Mouse (Mus musculus) A20 (cell line): ENCODE results near the gene Cnot3.
A peak's percentile ranks its signal among the peaks of the same experiment; 100 is the strongest.
"Not testable (repeated sequence)": the region's sequence is repeated elsewhere in the genome, so short reads cannot be mapped to it uniquely, and the experiment has no call there.

ENCODE experiments used
- DNase-seq: peaks from one replicate; pipeline ENCODE4 v3.0.0-alpha.2; 2011; ENCODE audit warnings: low read depth, low spot score

The Cnot3 gene

GRCm38 (mm10) chr7:3698471-3698870 is 53.4 kb downstream of the Cnot3 start:
- DNase-seq, result no peak

DNA sequence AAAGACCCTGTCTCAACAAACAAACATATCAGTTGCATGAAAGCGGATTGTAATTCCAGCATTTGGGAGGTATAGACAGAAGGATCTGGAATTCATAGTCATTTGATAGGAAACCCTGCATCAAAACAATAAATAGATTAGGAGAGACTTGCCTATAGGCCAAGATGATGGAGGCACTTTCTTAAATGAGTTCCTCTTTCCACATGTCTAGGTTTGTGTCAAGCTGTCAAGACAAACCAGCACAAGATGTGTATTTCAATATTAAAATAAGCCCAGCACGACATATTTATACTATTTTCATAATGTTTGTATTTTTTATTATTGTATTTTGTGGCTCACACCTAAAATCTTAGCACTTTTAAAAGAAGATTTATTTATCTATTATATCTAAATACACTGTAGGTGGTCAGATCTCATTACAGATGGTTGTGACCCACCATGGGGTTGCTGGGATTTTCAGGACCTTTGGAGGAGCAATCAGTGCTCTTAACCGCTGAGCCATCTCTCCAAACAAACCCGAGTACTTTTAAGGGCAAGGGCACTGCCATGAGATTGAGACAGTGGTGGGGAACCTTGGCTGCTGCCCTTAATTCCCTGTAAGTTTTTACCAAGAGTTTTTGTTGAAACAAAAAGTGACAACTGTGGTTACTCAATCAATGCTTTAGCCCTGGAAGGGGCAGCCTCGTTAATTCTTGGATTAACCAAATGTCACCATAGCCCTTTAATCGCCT is 58.2 kb downstream of the Cnot3 start:
- peak; percentile 49 for DNase-seq

- peak; percentile 96 for DNase-seq
Observed at GRCm38 (mm10) chr7:3703879-3704441, 58.9 kb downstream of the Cnot3 start, which contains the start of gene Rps9. Rps9 (plus strand) TSS chr7:3703993.

GRCm38 (mm10) chr7:3704475-3704874 is 59.4 kb downstream of the Cnot3 start:
- no peak for DNase-seq

DNA sequence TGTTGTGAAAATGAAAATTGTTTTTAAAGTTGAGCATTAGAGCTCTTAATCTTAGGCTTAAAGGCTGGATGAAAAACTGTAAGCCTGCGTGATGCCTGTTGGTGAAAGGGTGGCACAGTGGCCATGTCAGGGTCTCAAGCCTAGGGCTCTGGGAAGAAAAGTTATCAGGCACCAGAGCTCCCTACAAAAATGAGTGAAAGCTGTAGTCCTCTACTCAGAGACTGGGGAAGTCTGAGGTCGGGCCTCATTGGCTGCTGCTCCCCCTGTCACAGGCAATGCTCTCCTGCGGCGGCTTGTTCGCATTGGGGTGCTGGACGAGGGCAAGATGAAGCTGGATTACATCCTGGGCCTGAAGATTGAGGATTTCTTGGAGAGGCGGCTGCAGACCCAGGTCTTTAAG is 60.4 kb downstream of the Cnot3 start:
- not testable (repeated sequence) for DNase-seq

GRCm38 (mm10) chr7:3705911-3706310 is 60.8 kb downstream of the Cnot3 start:
- no peak for DNase-seq

DNA sequence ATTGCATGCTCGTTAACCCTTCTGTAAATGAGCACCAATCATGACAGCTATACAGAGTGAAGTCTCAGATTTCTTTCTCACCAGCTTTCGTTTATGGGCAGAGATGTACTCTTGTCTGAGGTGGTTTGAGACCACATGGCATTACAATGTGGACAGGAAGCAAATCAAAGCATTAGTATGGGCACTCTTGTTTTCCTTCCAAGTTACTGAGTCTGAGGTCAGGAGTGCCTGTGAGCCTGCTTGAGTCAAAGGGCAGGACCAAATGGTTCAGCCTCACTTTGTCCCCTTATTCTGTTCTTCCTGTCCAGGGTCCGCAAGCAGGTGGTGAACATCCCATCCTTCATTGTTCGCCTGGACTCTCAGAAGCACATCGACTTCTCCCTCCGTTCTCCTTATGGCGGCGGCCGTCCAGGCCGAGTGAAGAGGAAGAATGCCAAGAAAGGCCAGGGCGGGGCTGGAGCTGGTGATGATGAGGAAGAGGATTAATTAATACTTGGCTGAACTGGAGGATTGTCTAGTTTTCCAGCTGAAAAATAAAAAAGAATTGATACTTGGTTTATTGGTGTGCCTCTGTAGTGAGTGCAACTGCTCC is 61.4 kb downstream of the Cnot3 start:
- no peak for DNase-seq

- DNase-seq, result peak; percentile 53
Observed at GRCm38 (mm10) chr7:3707027-3707426, 62.0 kb downstream of the Cnot3 start.

DNA sequence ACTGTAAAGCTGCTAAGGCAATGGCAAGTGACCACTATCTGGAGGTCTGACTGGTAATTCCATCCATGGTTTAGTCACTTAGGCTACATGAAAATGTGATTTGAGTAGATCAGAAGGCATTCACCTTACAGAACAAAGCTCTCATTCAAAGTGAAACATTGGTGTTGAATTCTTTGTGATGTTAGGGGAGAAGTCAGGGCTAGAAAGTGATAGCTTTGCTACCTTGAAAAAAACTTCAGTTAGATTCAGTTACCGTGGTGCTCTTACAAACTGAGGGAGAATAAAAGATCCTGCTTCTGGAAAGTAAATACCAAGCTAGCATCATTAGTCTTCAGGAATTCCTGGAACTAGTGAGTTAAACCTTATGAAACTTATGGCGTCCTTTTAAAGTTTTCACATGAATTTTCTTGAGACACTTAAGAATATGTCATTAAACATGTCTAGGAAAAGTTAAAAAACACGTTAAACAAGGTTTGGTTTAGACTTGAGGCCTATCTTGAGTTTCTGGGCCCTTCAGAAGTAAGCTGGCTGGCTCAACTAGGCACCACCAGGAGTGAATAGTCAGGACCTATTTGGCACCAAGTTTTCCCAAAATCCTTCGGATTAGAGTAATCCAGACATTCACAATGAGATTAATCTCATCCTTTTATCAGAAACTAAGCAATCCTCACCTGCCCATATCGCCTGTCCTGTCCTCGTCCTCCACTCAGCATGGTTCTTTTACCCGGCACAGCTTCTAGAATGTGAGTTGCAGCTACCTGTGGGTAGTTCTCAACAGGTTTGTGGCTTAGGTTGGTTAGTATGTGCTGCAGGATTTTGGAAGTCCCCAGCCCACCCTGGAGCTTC is 62.7 kb downstream of the Cnot3 start:
- DNase-seq, result peak; percentile 40

- peak; percentile 36 for DNase-seq
Observed at GRCm38 (mm10) chr7:3708447-3708980, 63.4 kb downstream of the Cnot3 start.

DNA sequence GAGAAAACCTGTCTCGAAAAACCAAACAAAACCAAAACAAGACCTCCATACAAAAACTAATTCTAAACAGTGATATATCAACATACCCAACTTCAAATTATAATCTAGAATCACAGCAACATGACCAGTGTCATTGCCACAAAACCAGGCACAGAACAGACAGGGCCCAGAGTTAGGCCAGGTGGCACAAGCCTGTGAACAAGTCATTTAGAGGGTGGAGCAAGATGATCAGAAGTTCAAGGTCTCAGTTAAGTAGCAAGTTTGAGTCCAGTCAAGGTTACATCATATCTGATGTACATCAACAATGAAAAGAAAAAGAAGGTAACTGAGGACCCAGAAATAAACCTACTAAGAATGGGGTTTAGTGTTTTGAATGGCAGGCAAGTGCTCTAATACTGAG is 63.9 kb downstream of the Cnot3 start:
- peak; percentile 52 for DNase-seq
